Mouse (Mus musculus) heart, embryonic 11.5 days (tissue): ENCODE measurements at regions not wholly inside any gene's neighbourhood (a gene's known extent, or its start where the extent isn't known, plus 50 kb on each side); places are given as distances from the start of the nearest gene placed in this dataset.

ENCODE experiments used
- ATAC-seq: fragments of 200-750 bp; cut with Nextera tagmentation; replicated peaks from 2 replicates; pipeline ENCODE4 v1.8.0; 2017; ENCODE audit warnings: moderate library complexity; ENCODE audit not compliant: insufficient number of reproducible peaks, low FRiP score, low TSS enrichment
- H3K27ac ChIP-seq: fragments of 300-500 bp; sonication (generic); 2 replicates; pipeline ENCODE4 v1.5.1; 2014; ENCODE audit warnings: mild to moderate bottlenecking, low read depth, low read length
- H3K27me3 ChIP-seq: fragments of 300-500 bp; sonication (generic); 2 replicates; pipeline ENCODE4 v1.6.1; 2014; ENCODE audit warnings: mild to moderate bottlenecking, low read length, mixed read lengths; ENCODE audit not compliant: control insufficient read depth, insufficient read depth
- H3K36me3 ChIP-seq: fragments of 300-500 bp; sonication (generic); 2 replicates; pipeline ENCODE4 v1.6.1; 2014; ENCODE audit warnings: mild to moderate bottlenecking, low read length, moderate library complexity, mixed read lengths; ENCODE audit not compliant: control insufficient read depth, insufficient read depth
- H3K4me1 ChIP-seq: fragments of 300-500 bp; sonication (generic); 2 replicates; pipeline ENCODE4 v1.6.1; 2014; ENCODE audit warnings: low read length; ENCODE audit not compliant: control insufficient read depth, insufficient read depth
- H3K4me2 ChIP-seq: fragments of 300-500 bp; sonication (generic); 2 replicates; pipeline ENCODE4 v1.6.1; 2014; ENCODE audit warnings: mild to moderate bottlenecking, moderate library complexity
- H3K4me3 ChIP-seq: fragments of 300-500 bp; sonication (generic); 2 replicates; pipeline ENCODE4 v1.5.1; 2014; ENCODE audit warnings: low read depth, low read length
- H3K9ac ChIP-seq: fragments of 300-500 bp; sonication (generic); 2 replicates; pipeline ENCODE4 v1.6.1; 2014; ENCODE audit warnings: mild to moderate bottlenecking, low read depth, low read length, moderate library complexity
- H3K9me3 ChIP-seq: fragments of 300-500 bp; sonication (generic); replicated peaks from 2 replicates; pipeline ENCODE4 v1.6.1; 2016; ENCODE audit warnings: low read length; ENCODE audit not compliant: control insufficient read depth
- WGBS: fragments of 180-500 bp; shearing (Covaris S2); extraction: QIAGEN DNeasy Blood & Tissue Kit; methylation state at CpG from one replicate; pipeline ENCODE4 v1.1.7; 2014; ENCODE audit not compliant: insufficient replicate concordance; 5-methylcytosine and 5-hydroxymethylcytosine counted together

DNA sequence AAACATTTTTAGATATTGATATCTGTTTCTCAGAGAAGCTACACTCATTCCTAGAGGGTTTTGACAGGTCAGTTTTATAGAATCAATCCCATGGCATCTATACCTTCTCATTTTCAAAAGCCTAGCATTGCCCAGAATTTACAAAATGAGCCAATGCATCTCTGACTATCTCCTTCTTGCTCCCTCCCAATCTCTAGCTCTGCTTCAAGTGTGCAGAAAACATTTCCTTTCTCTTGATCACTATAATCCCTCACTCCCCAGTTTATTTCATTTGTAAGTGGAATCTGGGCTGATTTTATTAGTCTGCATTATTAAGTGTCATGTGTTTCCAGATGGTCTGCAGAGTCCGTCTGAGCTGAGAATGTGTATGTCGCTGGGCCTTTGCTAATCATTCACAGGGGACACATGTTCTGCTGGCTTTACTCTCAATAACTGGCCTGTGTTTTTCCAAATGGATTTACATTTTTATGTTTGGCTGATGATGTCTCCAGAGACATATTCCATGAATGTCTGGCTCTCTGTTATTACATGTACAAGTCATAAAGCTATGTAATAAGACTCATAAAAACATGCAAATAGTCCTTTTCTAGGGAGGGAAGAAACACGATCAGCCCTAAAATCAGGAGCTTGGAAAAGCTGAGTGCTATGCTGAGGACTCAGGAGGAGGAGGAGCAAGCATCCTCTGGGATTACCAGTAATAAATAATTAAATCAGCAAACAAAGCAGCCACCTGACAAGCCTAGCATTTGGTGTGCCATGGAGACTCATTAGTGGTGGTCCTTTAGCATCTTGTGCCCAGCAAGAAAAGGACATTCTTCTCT lies 366.0 kb upstream of the Apob start:
- ATAC-seq: no peak
- H3K4me3 ChIP-seq: no peak overlapping the region

DNA sequence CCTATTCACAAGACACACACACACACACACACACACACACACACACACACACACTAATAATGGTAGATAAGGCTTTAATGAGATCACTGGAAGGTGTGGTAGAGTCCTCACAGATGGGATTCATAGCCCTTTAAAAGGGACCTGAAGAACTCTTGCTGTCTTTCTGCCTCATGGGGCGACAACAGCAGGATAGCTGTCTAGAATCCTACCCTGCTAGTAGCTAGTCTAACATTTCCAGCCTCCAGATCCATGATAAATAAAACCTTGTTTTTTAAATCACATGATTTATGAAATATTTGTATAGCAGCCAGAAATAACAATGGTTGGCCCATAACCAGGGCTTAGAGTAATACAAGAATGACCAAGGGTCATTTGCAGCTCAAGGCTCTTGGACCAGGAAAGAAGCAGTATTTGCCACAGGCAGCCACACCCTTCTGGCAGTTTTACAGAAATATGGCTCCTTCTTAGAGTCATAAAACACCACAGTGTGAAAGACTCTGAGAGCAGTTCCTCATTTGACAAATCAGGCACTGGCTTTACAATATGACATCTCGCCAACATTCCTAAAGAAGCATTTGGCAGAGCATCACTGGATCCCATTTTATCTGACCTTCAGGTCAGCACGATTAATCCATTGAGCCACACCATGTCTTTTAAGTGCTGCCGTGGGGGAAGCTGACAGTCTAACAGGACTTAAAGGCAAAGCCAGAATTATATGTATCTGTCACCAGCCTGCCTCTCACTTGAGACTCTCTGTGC lies 340.9 kb upstream of the Apob start:
- Histone ChIP-seq H3K27ac (no peak overlapping the region), H3K36me3 (no peaks in the 10 kb centered on the region), H3K9ac (no peak overlapping the region), H3K4me2 (no peak overlapping the region), H3K27me3 (no peaks in the 10 kb centered on the region), H3K9me3 (no peaks in the 10 kb centered on the region), H3K4me1 (no peaks in the 10 kb centered on the region), H3K4me3 (no peak overlapping the region)
- WGBS: 53% methylated on average over 4 of the region's 4 CpGs
- ATAC-seq: no peak

More for the DNA sequence above, 366.0 kb upstream of the Apob start:
- no peak overlapping the region for H3K27ac ChIP-seq
- 76% methylated on average over 3 of the region's 3 CpGs for WGBS
- no peak overlapping the region for H3K9ac ChIP-seq
- no peaks in the 10 kb centered on the region for H3K4me1 ChIP-seq
- H3K27me3 ChIP-seq: no peaks in the 10 kb centered on the region
- H3K36me3 ChIP-seq: no peaks in the 10 kb centered on the region
- H3K9me3 ChIP-seq: no peaks in the 10 kb centered on the region
- H3K4me2 ChIP-seq: no peak overlapping the region

DNA sequence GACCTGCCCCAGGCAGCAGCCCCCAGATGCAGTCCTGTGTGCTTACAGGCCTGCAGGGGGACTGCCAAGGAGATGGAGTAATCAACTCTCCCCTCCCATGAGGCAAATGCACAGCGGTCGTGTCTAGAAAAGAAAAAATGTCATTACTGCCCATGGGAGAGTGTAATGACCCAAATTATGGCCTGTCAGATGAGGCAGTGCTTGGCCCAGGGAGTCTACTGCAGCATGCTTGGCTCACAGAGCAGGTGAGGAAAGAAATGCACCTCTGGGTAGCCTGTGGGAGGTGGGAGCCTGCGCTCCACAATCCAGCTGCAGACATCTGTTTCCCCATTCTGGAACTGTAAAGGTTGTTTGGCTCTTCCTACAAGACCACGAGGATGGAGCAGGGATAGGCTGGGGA lies 339.8 kb upstream of the Apob start:
- Histone ChIP-seq H3K4me3 (no peak overlapping the region), H3K27ac (no peak overlapping the region), H3K9me3 (no peaks in the 10 kb centered on the region), H3K9ac (no peak overlapping the region), H3K4me2 (no peak overlapping the region), H3K36me3 (no peaks in the 10 kb centered on the region), H3K27me3 (no peaks in the 10 kb centered on the region), H3K4me1 (no peaks in the 10 kb centered on the region)
- no peak for ATAC-seq
- WGBS: 75% methylated on average over 4 of the region's 4 CpGs

DNA sequence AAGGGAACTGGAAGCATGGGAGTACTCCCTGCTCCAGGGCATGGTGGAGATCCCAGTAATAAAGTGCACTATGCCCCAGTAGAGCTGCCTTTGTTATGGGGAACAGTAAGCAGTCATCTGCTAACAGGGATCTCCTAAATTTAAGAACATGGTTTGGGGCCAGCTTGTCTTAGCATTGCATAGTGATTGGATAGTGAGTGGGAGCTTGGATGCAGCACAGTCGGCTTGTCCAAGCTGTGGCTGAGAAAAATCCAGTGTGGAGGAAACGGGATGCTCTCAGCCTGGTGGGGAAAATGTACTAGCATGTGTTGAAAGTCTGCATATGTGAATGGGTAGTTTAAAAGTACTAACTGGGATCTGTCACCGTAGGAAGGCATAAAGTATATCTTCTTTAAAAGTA lies 326.6 kb upstream of the Apob start:
- Histone ChIP-seq H3K36me3 (no peaks in the 10 kb centered on the region), H3K4me2 (no peak overlapping the region), H3K27ac (no peak overlapping the region), H3K27me3 (no peaks in the 10 kb centered on the region), H3K9ac (no peak overlapping the region), H3K4me1 (no peaks in the 10 kb centered on the region), H3K9me3 (no peaks in the 10 kb centered on the region), H3K4me3 (no peak overlapping the region)
- 79% methylated on average over 3 of the region's 3 CpGs for WGBS
- no peak for ATAC-seq

DNA sequence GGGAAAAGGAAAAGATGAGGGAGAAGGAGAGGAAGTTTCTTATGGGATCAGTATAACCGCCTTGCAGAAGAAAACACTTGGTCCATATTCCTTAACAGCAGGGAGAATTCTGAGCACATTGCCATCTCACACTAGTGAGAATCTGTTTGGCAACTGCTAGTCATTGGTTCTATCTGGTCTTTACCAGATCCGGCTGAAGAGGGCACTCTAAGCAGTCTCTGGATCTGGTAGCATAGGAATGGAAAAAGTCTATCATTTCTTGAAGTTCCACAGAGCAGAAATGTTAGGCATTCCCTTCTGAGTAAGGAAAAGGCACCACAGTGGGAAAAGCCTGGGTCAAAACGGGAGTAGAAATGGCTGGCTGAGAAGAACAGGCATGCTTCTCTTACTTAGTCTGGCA lies 315.4 kb upstream of the Apob start:
- Histone ChIP-seq H3K27ac (no peak overlapping the region), H3K4me3 (no peak overlapping the region), H3K36me3 (no peaks in the 10 kb centered on the region), H3K4me1 (no peaks in the 10 kb centered on the region), H3K27me3 (no peaks in the 10 kb centered on the region), H3K4me2 (no peak overlapping the region), H3K9ac (no peak overlapping the region), H3K9me3 (no peaks in the 10 kb centered on the region)
- WGBS: 48% methylated on average over 3 of the region's 3 CpGs
- no peak for ATAC-seq

DNA sequence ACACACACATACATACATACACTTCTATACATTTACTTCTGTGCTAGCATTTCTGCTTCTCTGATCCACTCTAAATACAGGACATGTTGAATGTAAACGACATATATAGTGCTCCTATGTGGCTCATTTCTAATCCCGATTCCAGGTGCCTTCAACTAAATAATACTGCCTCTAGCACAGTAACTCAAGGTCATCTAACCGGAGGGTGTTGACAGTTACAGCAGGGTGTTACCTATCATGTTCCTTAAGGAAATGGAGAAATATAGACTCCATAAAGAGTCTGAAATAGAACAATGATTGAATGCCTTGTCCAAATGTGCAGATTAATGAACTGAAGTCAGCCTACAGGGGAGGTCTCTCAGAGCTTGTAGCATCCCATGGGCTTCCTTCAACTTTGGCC lies 307.3 kb upstream of the Apob start:
- Histone ChIP-seq H3K9ac (no peak overlapping the region), H3K4me2 (no peak overlapping the region), H3K27ac (no peak overlapping the region), H3K4me3 (no peak overlapping the region), H3K4me1 (no peaks in the 10 kb centered on the region), H3K36me3 (no peaks in the 10 kb centered on the region), H3K27me3 (no peaks in the 10 kb centered on the region), H3K9me3 (no peaks in the 10 kb centered on the region)
- 67% methylated on average over 3 of the region's 3 CpGs for WGBS
- no peak for ATAC-seq

DNA sequence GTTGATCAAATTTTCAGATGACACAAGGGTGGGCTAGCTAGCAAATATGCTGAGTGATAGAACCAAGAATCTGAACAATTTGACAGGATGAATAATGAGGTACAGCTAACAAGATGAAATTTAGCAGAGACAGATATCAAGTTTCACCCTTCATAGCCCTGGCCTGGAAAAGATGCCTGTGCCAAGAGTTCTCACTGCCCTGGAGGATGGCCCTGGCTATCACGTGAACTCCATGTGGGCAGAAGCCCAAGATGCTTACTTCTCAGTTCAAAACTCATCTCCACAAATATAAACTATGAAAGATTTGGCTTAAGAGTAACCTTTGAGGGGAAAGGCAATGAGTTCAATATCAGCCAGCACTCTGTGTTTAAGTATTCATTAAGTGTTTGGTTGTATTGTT lies 306.9 kb upstream of the Apob start:
- Histone ChIP-seq H3K27me3 (no peaks in the 10 kb centered on the region), H3K36me3 (no peaks in the 10 kb centered on the region), H3K9me3 (no peaks in the 10 kb centered on the region), H3K4me2 (no peak overlapping the region), H3K4me3 (no peak overlapping the region), H3K27ac (no peak overlapping the region), H3K9ac (no peak overlapping the region), H3K4me1 (no peaks in the 10 kb centered on the region)
- WGBS: 33% methylated on average over 1 of the region's 1 CpGs
- no peak for ATAC-seq

DNA sequence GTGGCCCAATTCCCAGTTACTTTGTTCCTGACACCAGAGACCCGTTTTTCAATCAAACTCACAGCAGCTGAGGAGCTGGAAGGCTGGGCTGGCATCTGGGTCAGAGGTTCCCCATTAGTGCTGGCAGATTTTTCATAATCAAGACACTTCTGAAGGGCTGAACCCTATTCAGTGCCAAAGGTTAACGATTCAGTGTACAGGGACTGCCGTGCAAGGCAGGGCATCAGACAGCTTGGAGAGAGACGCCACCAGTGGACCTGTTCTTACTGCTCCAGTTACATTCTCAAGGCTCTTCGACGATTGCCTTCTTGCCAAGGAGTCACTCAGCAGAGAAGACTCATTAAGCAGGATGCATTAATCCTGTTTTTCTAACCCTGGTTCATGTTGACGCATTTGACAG lies 285.5 kb upstream of the Apob start:
- no peak for ATAC-seq
- WGBS: 61% methylated on average over 7 of the region's 7 CpGs
- no peak overlapping the region for H3K9ac ChIP-seq
- no peak overlapping the region for H3K4me3 ChIP-seq
- H3K27me3 ChIP-seq: no peaks in the 10 kb centered on the region
- H3K9me3 ChIP-seq: no peaks in the 10 kb centered on the region
- no peak overlapping the region for H3K27ac ChIP-seq
- H3K4me2 ChIP-seq: no peak overlapping the region
- H3K4me1 ChIP-seq: no peaks in the 10 kb centered on the region
- H3K36me3 ChIP-seq: no peaks in the 10 kb centered on the region
